Mouse (Mus musculus): ENCODE measurements around the gene Tpp1.

DNA sequence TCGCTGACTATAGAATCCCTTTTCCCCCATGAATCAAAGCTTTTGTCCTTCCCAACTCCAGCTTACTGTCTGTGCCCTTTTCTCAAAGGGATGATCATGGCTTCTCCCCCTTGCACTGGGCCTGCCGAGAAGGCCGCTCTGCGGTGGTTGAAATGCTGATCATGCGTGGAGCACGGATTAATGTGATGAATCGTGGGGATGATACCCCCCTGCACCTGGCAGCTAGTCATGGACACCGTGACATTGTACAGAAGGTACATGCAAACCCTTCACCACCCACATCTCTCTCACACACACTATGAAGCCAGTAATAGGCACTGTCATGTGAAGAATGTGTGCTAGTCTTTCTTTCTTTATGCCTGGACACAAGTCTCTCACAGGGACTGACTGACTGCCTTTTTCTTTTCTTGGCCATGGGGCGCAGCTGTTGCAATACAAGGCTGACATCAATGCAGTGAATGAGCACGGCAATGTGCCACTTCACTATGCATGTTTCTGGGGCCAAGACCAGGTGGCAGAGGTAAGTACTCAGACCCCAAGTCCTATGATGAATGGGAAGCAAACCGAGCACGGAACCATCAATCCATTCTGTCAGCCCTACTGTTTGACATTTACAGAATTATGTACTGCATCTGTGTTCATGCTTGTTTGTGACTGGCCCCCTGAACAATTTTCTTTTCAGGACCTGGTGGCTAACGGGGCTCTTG lies 11.8 kb downstream of the Tpp1 start:
- TF ChIP-seq RCOR1 (conservative IDR thresholded peaks at IDR 0.05; ENCODE audit: low read depth, low read length) (no peak), ELF1 (IDR thresholded peaks at IDR 0.05; ENCODE audit: low read depth, low read length) (no peak), EP300 (IDR thresholded peaks at IDR 0.05; ENCODE audit: low read length) (no peak), CTCF (conservative IDR thresholded peaks at IDR 0.05 in 1 of 2, IDR thresholded peaks at IDR 0.05 in 1 of 2; ENCODE audit: low read depth in 2 of 2, low read length in 2 of 2) (no peak), E2F4 (IDR thresholded peaks at IDR 0.05; ENCODE audit: insufficient replicate concordance, low read depth, low read length) (no peak), SMC3 (IDR thresholded peaks at IDR 0.05; ENCODE audit: low read depth, low read length) (no peak), KAT2A (IDR thresholded peaks at IDR 0.05; ENCODE audit: insufficient replicate concordance, low read length) (no peak), MAX (IDR thresholded peaks at IDR 0.05; ENCODE audit: low read length) (no peak)

Measured in CH12.LX (cell line).